14 mouse cellular contexts compared by ENCODE assay signal in genomic region chr5:24723527-24724269, GRCm38 (mm10). TPM values are rescaled to one million over a fixed set of nuclear protein-coding genes. Genes with fewer than 3 reads are reported as not detected.
DNase-seq lines count a peak whose midpoint lies in the region; ATAC-seq lines count a peak whose summit lies in the region.
"Had no signal": no experiment of that assay in that cellular context is flagged by ENCODE, and none has a peak within 500 bp of the region (broad histone marks: within the 10 kb centered on the region; RNA-seq: fewer than 3 reads in every experiment).

No protein-coding gene starts in this region.

- no peak overlapping the region for H3K4me3 ChIP-seq in forebrain, embryonic 10.5 days
- H3K4me3 ChIP-seq in forebrain, embryonic 14.5 days (ENCODE audit: low read depth, low read length) = no peak overlapping the region
- no peak overlapping the region for H3K4me3 ChIP-seq in hindbrain, embryonic 10.5 days
- H3K4me3 ChIP-seq in hindbrain, embryonic 12.5 days = no peak overlapping the region
- H3K4me3 ChIP-seq in lung, embryonic 15.5 days = no peak overlapping the region
- no peak overlapping the region for H3K4me3 ChIP-seq in stomach, embryonic 14.5 days (ENCODE audit: low read depth, low read length)
- H3K4me3 ChIP-seq: embryonic facial prominence, embryonic 12.5 days; neural tube, embryonic 13.5 days had no signal

- H3K36me3 ChIP-seq in forebrain, embryonic 10.5 days (replicated peaks) = peaks cover 41% of the 10 kb centered on the region
- H3K36me3 ChIP-seq in forebrain, embryonic 14.5 days (ENCODE audit: control insufficient read depth, insufficient read depth, low read length) = no peaks in the 10 kb centered on the region
- peaks cover 2% of the 10 kb centered on the region; the same call in 1 of the 2 replicates for H3K36me3 ChIP-seq in hindbrain, embryonic 10.5 days
- H3K36me3 ChIP-seq in hindbrain, embryonic 12.5 days = no peaks in the 10 kb centered on the region
- peaks cover 10% of the 10 kb centered on the region; the same call in 1 of the 2 replicates for H3K36me3 ChIP-seq in lung, embryonic 15.5 days
- H3K36me3 ChIP-seq in stomach, embryonic 14.5 days (ENCODE audit: control insufficient read depth, insufficient read depth, low read length) = no peaks in the 10 kb centered on the region; the same call in 1 of the 2 replicates
- H3K36me3 ChIP-seq: neural tube, embryonic 13.5 days had no signal

- ATAC-seq in forebrain, embryonic 14.5 days = no peak
- no peak for ATAC-seq in hindbrain, embryonic 12.5 days (ENCODE audit: low FRiP score)
- no peak for ATAC-seq in lung, embryonic 15.5 days (ENCODE audit: borderline replicate concordance, extremely low read depth, low FRiP score, low TSS enrichment)
- ATAC-seq in stomach, embryonic 14.5 days (ENCODE audit: insufficient number of reproducible peaks, insufficient read depth, low FRiP score, low read depth) = no peak
- ATAC-seq: midbrain, embryonic 16.5 days; Patski had no signal

- no peak overlapping the region for H3K9ac ChIP-seq in forebrain, embryonic 14.5 days (ENCODE audit: low read length)
- H3K9ac ChIP-seq in hindbrain, embryonic 12.5 days = no peak overlapping the region
- no peak overlapping the region for H3K9ac ChIP-seq in lung, embryonic 15.5 days
- H3K9ac ChIP-seq in stomach, embryonic 14.5 days (replicated peaks; ENCODE audit: low read depth, low read length) = no peak overlapping the region
- H3K9ac ChIP-seq: embryonic facial prominence, embryonic 12.5 days; neural tube, embryonic 13.5 days had no signal

- peaks cover 20% of the 10 kb centered on the region for H3K4me1 ChIP-seq in forebrain, embryonic 10.5 days
- no peaks in the 10 kb centered on the region for H3K4me1 ChIP-seq in forebrain, embryonic 14.5 days (ENCODE audit: control insufficient read depth, insufficient read depth, low read length)
- peaks cover 23% of the 10 kb centered on the region for H3K4me1 ChIP-seq in hindbrain, embryonic 10.5 days (replicated peaks)
- peaks cover 16% of the 10 kb centered on the region for H3K4me1 ChIP-seq in hindbrain, embryonic 12.5 days
- peaks cover 48% of the 10 kb centered on the region for H3K4me1 ChIP-seq in lung, embryonic 15.5 days
- peaks cover 25% of the 10 kb centered on the region for H3K4me1 ChIP-seq in stomach, embryonic 14.5 days (ENCODE audit: control insufficient read depth, insufficient read depth, low read length)

- peak overlapping the region; percentile 42; the same call in 1 of the 2 replicates for H3K27ac ChIP-seq in forebrain, embryonic 10.5 days
- H3K27ac ChIP-seq in forebrain, embryonic 14.5 days (ENCODE audit: low read depth, low read length) = no peak overlapping the region
- peak overlapping the region; percentile 82; the same call in 1 of the 2 replicates for H3K27ac ChIP-seq in hindbrain, embryonic 10.5 days
- no peak overlapping the region for H3K27ac ChIP-seq in hindbrain, embryonic 12.5 days
- H3K27ac ChIP-seq in lung, embryonic 15.5 days = peak overlapping the region; percentile 90
- H3K27ac ChIP-seq in stomach, embryonic 14.5 days (ENCODE audit: low read length) = peak overlapping the region; percentile 58; the same call in 1 of the 2 replicates

- 74% methylated on average over 11 of the region's 11 CpGs for WGBS in forebrain, embryonic 10.5 days
- WGBS in forebrain, embryonic 14.5 days = 63% methylated on average over 11 of the region's 11 CpGs
- 84% methylated on average over 11 of the region's 11 CpGs for WGBS in hindbrain, embryonic 10.5 days
- WGBS in hindbrain, embryonic 12.5 days = 82% methylated on average over 11 of the region's 11 CpGs
- WGBS in lung, embryonic 15.5 days = 68% methylated on average over 11 of the region's 11 CpGs
- WGBS in stomach, embryonic 14.5 days = 67% methylated on average over 11 of the region's 11 CpGs

- no peak for DNase-seq in forebrain, embryonic 10.5 days (ENCODE audit: extremely low spot score, low spot score)
- no peak for DNase-seq in forebrain, embryonic 14.5 days (ENCODE audit: low spot score)
- no peak for DNase-seq in hindbrain, embryonic 10.5 days (ENCODE audit: low spot score)
- DNase-seq in lung, postnatal 4 days = no peak
- no peak for DNase-seq in embryo, embryonic 10.5 days (ENCODE audit: low spot score)
- DNase-seq: cerebellum, adult 9-10 months; retina, postnatal 1 day had no signal

- no peaks in the 10 kb centered on the region for H3K9me3 ChIP-seq in forebrain, embryonic 10.5 days
- no peaks in the 10 kb centered on the region for H3K9me3 ChIP-seq in forebrain, embryonic 14.5 days (replicated peaks; ENCODE audit: control insufficient read depth, low read length)
- H3K9me3 ChIP-seq in hindbrain, embryonic 10.5 days = no peaks in the 10 kb centered on the region
- H3K9me3 ChIP-seq in hindbrain, embryonic 12.5 days (replicated peaks) = no peaks in the 10 kb centered on the region
- H3K9me3 ChIP-seq in lung, embryonic 15.5 days = no peaks in the 10 kb centered on the region
- no peaks in the 10 kb centered on the region for H3K9me3 ChIP-seq in stomach, embryonic 14.5 days (ENCODE audit: control insufficient read depth, low read depth, low read length)
- H3K9me3 ChIP-seq: embryonic facial prominence, embryonic 12.5 days; neural tube, embryonic 13.5 days had no signal

- H3K4me2 ChIP-seq in forebrain, embryonic 14.5 days (ENCODE audit: low read length) = no peak overlapping the region
- no peak overlapping the region for H3K4me2 ChIP-seq in hindbrain, embryonic 12.5 days (replicated peaks)
- H3K4me2 ChIP-seq in lung, embryonic 15.5 days = 0 out of 2 replicates have a peak overlapping the region, but pooled peaks have one; percentile 25
- no peak overlapping the region for H3K4me2 ChIP-seq in stomach, embryonic 14.5 days (replicated peaks; ENCODE audit: low read depth, low read length)
- H3K4me2 ChIP-seq: neural tube, embryonic 13.5 days had no signal

- peaks cover 7% of the 10 kb centered on the region for H3K27me3 ChIP-seq in forebrain, embryonic 10.5 days (ENCODE audit: poor library complexity, severe bottlenecking)
- no peaks in the 10 kb centered on the region for H3K27me3 ChIP-seq in forebrain, embryonic 14.5 days (replicated peaks; ENCODE audit: control insufficient read depth, insufficient read depth, low read length)
- peaks cover 9% of the 10 kb centered on the region; the same call in 1 of the 2 replicates for H3K27me3 ChIP-seq in hindbrain, embryonic 10.5 days (ENCODE audit: insufficient read depth, poor library complexity, severe bottlenecking)
- H3K27me3 ChIP-seq in hindbrain, embryonic 12.5 days = peaks cover 5% of the 10 kb centered on the region
- H3K27me3 ChIP-seq in lung, embryonic 15.5 days = no peaks in the 10 kb centered on the region
- H3K27me3 ChIP-seq in stomach, embryonic 14.5 days (ENCODE audit: control insufficient read depth, insufficient read depth, low read length) = no peaks in the 10 kb centered on the region
- H3K27me3 ChIP-seq: embryonic facial prominence, embryonic 12.5 days; Patski had no signal

RNA-seq across cellular contexts. Expression of gene Wdr86, which starts 6.8 kb away (rescaled TPM):
- polyA plus RNA-seq in forebrain, embryonic 10.5 days (2016; fragmentation: Nextera tagmentation; extraction: Ambion mirVana) = 22.5 and 24.5 TPM in 2 replicates
- 6.1 and 6.4 TPM in 2 replicates for polyA plus RNA-seq in forebrain, embryonic 14.5 days (2014; fragmentation: Nextera tagmentation; extraction: Ambion mirVana)
- 20.9 and 25.2 TPM in 2 replicates for polyA plus RNA-seq in hindbrain, embryonic 10.5 days (2016; fragmentation: Nextera tagmentation; extraction: Ambion mirVana)
- 17.7 and 21.0 TPM in 2 replicates for polyA plus RNA-seq in hindbrain, embryonic 12.5 days (2016; fragmentation: Nextera tagmentation; extraction: Ambion mirVana)
- polyA plus RNA-seq in lung, embryonic 15.5 days (2015; fragmentation: Nextera tagmentation; extraction: Ambion mirVana) = 36.3 and 37.2 TPM in 2 replicates
- polyA plus RNA-seq in stomach, embryonic 14.5 days (2014; fragmentation: Nextera tagmentation; extraction: Ambion mirVana) = 18.7 and 21.0 TPM in 2 replicates
- polyA plus RNA-seq: Patski had no signal

RNA-seq across cellular contexts. Expression of gene Crygn, which starts 34.1 kb away (rescaled TPM):
- 0.72 and 0.81 TPM in 2 replicates for polyA plus RNA-seq in forebrain, embryonic 10.5 days (2016; fragmentation: Nextera tagmentation; extraction: Ambion mirVana)
- polyA plus RNA-seq in forebrain, embryonic 14.5 days (2014; fragmentation: Nextera tagmentation; extraction: Ambion mirVana) = 1.8 TPM in 1 of 2 replicates, not detected in the other
- 0.42 and 0.44 TPM in 2 replicates for polyA plus RNA-seq in hindbrain, embryonic 10.5 days (2016; fragmentation: Nextera tagmentation; extraction: Ambion mirVana)
- polyA plus RNA-seq in hindbrain, embryonic 12.5 days (2016; fragmentation: Nextera tagmentation; extraction: Ambion mirVana) = 4.7 TPM in 1 of 2 replicates, not detected in the other
- 2.0 and 2.2 TPM in 2 replicates for polyA plus RNA-seq in lung, embryonic 15.5 days (2015; fragmentation: Nextera tagmentation; extraction: Ambion mirVana)
- 3.1 TPM in 1 of 2 replicates, not detected in the other for polyA plus RNA-seq in stomach, embryonic 14.5 days (2014; fragmentation: Nextera tagmentation; extraction: Ambion mirVana)
- polyA plus RNA-seq: Patski had no signal

RNA-seq across cellular contexts. Expression of gene Nub1, which starts 38.4 kb away (rescaled TPM):
- 26.1 and 27.0 TPM in 2 replicates for polyA plus RNA-seq in forebrain, embryonic 10.5 days (2016; fragmentation: Nextera tagmentation; extraction: Ambion mirVana)
- polyA plus RNA-seq in forebrain, embryonic 14.5 days (2014; fragmentation: Nextera tagmentation; extraction: Ambion mirVana) = 59.8 and 65.3 TPM in 2 replicates
- 27.3 and 28.8 TPM in 2 replicates for polyA plus RNA-seq in hindbrain, embryonic 10.5 days (2016; fragmentation: Nextera tagmentation; extraction: Ambion mirVana)
- 40.3 and 42.3 TPM in 2 replicates for polyA plus RNA-seq in hindbrain, embryonic 12.5 days (2016; fragmentation: Nextera tagmentation; extraction: Ambion mirVana)
- polyA plus RNA-seq in lung, embryonic 15.5 days (2015; fragmentation: Nextera tagmentation; extraction: Ambion mirVana) = 33.5 and 33.9 TPM in 2 replicates
- polyA plus RNA-seq in stomach, embryonic 14.5 days (2014; fragmentation: Nextera tagmentation; extraction: Ambion mirVana) = 33.5 and 36.0 TPM in 2 replicates

Comparison
In these comparisons a context has a peak if more than half of its experiments do, and no peak if none do; other contexts are left out.
1. H3K27ac ChIP-seq: peak in forebrain, embryonic 10.5 days (single experiment), hindbrain, embryonic 10.5 days (single experiment), lung, embryonic 15.5 days (single experiment) and stomach, embryonic 14.5 days (single experiment); none in forebrain, embryonic 14.5 days (single experiment) and hindbrain, embryonic 12.5 days (single experiment).